Mouse (Mus musculus) cerebellum, adult 11-12 months (tissue): ENCODE results near the gene Gm17428.
"Not testable (repeated sequence)": the region's sequence is repeated elsewhere in the genome, so short reads cannot be mapped to it uniquely, and the experiment has no call there.

Experiments
- DNase-seq: peaks from one replicate; pipeline ENCODE4 v3.0.0; 2022

Gm17428 gene

GRCm38 (mm10) chr14:54992196-54992595, 15.5 kb downstream of the Gm17428 start:
- DNase-seq = no peak

GRCm38 (mm10) chr14:54993636-54994035, 16.9 kb downstream of the Gm17428 start:
- DNase-seq = no peak

DNA sequence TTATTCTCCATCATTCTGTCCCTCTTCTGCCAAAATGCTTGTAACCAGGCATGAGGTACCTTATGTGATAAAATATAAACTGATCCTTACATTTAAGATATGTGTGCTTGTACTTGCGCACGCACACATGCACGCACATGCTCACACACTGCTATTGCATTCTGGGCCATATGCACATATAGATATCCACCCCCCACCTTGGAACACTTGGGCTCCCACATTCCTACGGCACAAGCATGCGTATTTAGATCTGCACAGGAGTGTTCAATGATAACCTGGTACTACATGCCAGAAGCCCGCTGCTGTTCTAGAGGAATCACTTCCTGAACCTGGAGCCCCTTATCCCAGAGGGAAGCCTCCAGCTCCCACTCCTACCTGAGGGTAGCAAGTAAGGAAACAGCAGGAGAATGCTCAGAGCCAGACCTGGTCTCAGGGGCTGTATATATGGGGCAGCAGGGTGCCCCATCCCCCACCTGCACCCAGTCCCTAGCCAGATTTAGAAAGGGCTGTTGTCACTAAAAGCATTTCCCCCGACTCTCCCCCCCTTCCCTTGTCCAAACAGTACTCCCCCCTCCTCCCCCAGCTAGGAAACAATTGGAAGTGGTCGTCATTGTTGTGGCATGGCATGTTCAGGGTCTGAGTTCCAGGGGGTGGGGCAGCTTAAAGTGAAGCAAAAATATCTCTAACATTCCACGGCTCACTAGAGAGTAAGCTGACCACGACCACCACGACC, 17.6 kb downstream of the Gm17428 start, which contains the start of gene Myh7:
Gene Myh7 (minus strand): TSS at position 491 of the 733 bp plus-strand sequence.
- DNase-seq = no peak

- DNase-seq = no peak
These were observed 18.1 kb downstream of the Gm17428 start for GRCm38 (mm10) chr14:54994869-54995186.

DNA sequence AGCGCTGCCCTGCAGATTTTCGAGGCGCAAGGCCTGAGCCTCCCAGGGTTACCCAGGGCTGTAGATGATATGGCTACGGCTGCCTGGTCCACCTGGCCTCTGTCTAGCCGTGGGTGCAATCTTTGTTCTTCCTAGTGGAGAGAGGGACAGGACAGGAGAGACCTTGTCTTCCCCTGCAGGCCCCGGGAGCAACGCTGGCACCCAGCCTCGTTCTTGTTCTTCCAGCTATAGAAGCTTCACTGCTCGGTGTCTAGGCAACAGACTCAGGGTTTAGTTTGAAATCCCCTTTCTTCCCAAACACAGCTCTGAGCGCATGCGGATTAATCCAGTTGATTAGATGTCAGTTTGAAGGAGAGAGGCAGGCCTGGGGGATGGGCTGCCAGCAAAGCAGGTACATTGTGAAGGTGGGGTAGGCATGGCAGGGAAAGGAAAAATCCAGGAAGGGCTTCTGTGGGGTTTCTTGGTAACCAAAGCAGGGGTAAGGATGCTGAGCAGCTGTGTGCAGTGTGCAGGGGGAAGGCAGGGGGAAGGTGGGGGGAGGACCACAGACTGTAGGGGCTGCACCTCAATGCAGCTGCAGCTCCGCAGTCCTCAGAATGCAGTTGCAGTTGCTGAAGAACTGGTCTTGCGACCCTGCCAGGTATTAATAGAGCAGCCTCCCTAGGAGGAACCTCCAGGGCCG, 18.9 kb downstream of the Gm17428 start:
- DNase-seq = no peak

- DNase-seq = no peak
These were observed 20.1 kb downstream of the Gm17428 start for GRCm38 (mm10) chr14:54996793-54997192.

GRCm38 (mm10) chr14:54997297-54997696, 20.6 kb downstream of the Gm17428 start:
- DNase-seq = no peak

DNA sequence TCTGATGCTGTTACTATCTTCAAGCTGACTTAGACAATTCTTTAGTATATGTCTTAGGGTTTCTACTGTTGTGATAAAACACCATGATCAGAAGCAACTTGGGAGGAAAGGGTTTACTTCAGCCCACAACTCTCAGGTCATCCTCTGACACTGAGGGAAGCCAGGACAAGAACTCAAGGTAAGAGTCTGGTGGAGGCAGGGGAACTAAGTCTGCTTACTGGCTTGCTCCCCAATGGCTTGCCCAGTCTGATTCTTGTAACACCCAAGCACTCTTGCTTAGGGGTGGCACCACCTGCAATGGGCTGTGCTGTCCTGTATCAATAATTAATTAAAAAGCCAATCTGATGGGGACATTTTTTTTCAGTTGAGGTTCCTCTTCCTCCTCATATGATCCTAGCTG, 21.9 kb downstream of the Gm17428 start:
- no peak for DNase-seq

DNA sequence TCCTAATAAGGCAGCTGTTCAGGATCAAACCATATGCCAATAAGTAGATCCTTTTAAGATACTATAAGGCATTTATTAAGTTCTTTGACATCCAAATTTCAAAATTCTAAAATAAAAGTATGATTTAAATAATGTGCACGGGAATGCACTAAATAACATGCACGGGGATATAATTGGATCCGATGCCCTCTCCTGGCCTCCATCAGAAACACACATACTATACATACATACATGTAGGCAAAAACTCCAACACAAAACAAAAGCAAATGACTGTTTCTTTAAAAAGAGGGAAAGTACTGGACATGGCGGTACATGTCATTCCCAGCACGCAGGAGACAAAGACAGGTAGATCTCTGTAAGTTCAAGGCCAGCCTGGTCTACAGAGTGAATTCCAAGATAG, 23.1 kb downstream of the Gm17428 start:
- DNase-seq = not testable (repeated sequence)

DNA sequence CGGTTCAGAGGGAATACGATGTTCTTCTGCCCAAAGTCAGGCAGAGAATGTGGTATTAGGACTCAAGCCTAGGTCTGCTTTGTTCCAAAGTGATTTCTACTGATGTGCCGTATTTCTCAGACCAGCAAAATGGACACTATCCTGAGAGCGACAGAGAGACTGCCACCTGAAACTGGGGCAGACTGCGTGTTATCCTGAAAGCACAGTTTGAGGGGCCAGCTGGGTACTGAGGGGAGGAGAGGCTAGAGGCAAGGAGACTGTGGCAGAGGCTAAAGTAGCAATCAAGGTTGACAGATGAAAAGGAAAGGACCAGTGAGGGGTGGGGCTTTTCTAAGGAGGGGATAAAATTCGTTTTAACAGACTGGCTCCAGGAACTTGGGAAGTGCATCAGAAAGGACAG, 24.1 kb downstream of the Gm17428 start:
- DNase-seq = no peak

GRCm38 (mm10) chr14:55001446-55001845, 24.7 kb downstream of the Gm17428 start:
- DNase-seq = no peak

GRCm38 (mm10) chr14:55001938-55002686, 25.4 kb downstream of the Gm17428 start:
- no peak for DNase-seq

GRCm38 (mm10) chr14:55002687-55003120, 26.0 kb downstream of the Gm17428 start:
- DNase-seq = no peak

DNA sequence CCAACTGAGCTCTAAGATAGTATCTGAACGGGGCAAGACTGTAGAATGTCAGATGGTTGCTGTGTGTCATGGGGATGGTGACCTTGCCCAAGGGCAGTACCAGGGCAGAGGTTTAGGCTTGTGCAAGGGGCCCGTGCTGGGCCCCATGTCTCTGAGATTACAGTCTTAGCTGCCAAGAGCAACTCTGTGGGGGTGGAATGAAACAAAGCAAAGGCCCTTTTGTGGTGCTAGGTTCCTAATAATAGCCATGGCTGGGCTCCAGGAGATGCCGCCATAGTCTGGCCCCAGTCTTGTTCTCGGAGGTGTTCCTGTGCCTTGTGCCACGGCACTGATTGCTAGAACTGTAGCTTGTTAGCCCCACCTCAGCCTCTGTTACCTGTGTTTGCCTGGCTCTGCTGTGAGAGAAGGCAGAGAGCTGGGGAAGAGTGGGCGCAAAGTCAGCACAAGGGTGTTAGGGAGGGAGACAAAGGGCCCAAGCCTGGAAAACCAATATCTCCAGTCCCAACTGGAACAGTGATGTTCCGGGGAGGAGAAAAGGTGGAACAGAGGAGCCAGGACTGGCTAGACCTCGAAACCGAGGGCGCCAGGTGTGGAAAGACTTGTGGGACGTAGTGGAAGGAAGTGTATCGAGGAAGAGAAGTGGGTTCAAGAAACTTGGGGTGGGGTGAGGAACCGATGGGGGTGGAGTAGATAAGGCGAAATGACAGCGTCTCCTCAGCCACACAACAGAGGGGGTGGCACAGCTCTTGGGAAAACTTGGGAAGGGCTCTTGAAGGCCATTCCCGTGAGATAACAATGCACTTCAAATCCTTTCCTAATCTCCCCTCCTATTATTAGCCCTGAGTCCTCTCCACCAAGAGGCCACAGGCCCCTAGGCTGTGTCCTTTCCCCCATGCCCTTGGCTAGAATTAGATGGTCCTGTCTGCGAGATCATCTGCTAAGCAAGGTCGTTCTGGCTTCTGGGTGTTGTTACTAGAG, 27.4 kb downstream of the Gm17428 start:
- no peak for DNase-seq

DNA sequence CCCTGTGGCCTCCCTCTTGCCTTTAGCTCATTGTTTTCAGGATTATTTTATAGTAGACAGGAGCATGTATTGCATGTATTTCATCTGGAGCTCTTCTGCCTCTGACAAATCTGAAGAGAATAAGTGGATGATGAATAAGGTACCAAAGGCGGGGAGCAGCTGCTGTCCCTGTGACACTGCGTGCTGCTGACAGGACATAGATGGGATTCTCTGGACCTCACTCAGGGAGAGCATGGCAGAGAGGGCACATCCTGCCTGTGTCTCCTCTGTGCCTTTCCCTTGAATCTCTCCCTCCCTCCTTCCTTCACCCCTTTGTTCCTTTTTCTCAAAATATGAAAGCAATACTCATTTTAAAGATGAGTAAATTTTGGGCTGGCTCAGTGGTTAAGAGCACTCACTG, 28.8 kb downstream of the Gm17428 start:
- DNase-seq = no peak

DNA sequence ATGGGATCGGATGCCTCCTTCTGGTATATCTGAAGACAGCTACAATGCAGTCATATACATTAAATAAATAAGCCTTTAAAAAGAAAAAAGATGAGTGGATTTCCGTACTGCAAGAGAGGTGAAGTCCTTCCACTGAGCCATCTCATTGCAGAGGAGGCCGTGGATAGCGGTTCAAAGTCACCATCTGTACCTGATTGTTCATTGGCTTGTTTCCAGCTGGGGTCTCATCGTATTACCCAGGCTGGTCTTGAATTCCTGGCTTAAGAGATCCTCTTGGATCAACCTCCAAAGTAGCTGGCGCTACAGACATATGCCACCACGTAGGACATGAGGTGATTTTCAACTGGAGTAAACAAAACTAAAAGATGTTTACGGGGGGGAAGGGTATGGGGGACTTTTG, 29.2 kb downstream of the Gm17428 start:
- no peak for DNase-seq

DNA sequence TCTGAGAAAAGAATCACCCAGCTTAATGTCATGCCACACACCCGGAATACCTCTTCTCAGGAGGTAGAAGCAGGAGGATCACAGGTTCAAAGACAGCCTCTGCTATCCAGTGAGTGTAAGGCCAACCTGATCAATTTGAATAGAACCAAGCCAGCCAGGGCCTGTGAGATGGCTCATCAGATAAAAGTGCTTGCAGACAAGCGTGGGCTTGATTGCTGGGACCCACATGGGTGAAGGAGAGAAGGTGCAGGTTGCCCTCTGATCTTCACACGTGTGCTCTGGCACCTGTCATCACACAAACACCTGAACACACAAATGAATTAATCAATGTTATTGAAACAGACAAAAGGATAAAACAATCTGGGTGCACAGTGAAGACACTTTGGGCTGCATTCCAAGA, 29.8 kb downstream of the Gm17428 start:
- DNase-seq = no peak

DNA sequence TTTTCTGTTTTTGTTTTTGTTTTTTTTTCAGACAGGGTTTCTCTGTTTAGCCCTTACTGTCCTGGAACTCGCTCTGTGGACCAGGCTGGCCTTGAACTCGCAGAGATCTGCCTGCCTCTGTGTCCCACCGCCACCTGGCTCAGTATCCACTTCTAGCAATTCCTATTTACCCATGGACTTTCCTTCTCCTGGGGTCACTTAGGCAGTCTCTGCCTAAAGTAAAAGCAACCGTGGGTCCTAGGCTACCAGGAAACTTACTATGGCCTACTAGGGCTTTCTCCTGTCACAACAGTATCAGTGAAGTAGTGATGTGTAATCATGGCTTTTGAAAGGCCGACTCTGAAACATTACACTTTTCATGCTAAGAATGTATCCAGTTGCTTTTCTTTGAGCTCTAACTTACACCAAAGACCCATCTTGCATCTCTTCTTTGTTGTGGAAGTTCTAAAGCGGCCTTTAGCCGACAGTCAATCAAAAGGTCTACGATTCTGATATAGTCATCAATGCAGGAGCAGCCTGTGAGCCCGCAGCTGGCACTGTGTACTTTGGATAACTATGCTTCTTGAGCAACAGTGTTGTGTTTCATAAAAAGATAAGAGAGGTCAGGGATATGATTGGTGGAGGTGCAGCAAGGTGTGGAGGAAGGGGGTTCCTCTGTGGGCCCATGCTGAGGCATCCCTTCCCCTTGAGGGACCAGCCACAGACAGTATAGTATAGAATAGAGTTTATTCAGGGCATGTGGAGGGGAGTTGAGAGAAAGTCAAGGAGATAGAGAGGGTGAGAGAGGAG, 30.6 kb downstream of the Gm17428 start:
- DNase-seq = no peak

DNA sequence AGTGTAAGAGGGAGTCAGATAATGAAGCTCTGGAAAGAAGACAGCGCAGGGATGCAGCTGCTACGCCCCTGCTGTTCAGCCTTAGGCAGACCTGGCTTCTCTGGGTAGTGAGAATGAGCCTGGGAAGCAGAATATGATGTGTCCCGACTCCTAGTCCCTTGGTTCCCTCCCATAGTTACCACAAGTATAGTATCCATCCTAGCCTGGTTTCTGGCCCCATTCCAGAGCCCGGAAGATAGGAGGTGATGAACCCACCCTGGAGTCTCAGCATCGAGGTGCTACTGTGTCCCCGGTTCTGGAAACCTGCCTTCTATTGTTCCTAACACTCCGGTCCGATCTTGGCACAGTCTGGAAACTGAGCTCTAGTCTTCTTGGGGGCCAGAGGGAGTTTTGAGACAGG, 31.7 kb downstream of the Gm17428 start:
- no peak for DNase-seq

GRCm38 (mm10) chr14:55011116-55011515, 34.4 kb downstream of the Gm17428 start:
- no peak for DNase-seq

DNA sequence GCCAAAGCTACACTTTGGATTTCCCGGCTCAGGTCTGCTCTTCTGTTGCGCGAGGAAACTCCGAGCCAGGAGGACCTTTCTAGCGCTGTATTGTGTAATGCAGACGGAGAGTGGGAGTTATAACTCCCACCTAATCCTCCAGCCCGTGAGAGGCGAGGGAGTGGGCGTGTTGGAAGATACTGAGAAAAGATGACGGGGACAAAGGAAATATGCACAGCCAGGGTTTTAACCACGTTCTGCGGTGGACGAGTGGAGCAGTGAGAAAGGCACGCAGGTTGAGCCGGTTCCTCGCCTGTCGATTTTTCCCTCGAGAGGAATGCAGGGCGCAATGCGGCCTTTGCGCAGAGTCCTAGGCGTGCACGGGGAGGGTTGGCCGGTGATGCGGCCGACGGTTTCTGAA, 37.9 kb downstream of the Gm17428 start:
- DNase-seq = no peak
